Mouse (Mus musculus) intestine, embryonic 15.5 days (tissue): ENCODE measurements around the gene Gm6370. TPM values are rescaled to one million over a fixed set of nuclear protein-coding genes. Genes with fewer than 3 reads are reported as not detected.
"Not testable (repeated sequence)": the region's sequence is repeated elsewhere in the genome, so short reads cannot be mapped to it uniquely, and the experiment has no call there.

ENCODE experiments used
- ATAC-seq: fragments of 200-750 bp; cut with Nextera tagmentation; 2 replicates; pipeline ENCODE4 v1.8.0; 2017; ENCODE audit warnings: moderate TSS enrichment, moderate library complexity
- H3K27ac ChIP-seq: fragments of 300-500 bp; sonication (generic); 2 replicates; pipeline ENCODE4 v1.5.1; 2015; ENCODE audit warnings: mild to moderate bottlenecking, inconsistent platforms
- H3K27me3 ChIP-seq: fragments of 300-500 bp; sonication (generic); replicated peaks from 2 replicates; pipeline ENCODE4 v1.6.1; 2015; ENCODE audit warnings: inconsistent platforms
- H3K36me3 ChIP-seq: fragments of 300-500 bp; sonication (generic); 2 replicates; pipeline ENCODE4 v1.6.1; 2015; ENCODE audit warnings: inconsistent platforms
- H3K4me1 ChIP-seq: fragments of 300-500 bp; sonication (generic); replicated peaks from 2 replicates; pipeline ENCODE4 v1.6.1; 2015; ENCODE audit warnings: inconsistent platforms
- H3K4me2 ChIP-seq: fragments of 300-500 bp; sonication (generic); replicated peaks from 2 replicates; pipeline ENCODE4 v1.6.1; 2015; ENCODE audit warnings: mild to moderate bottlenecking, inconsistent platforms
- H3K4me3 ChIP-seq: fragments of 300-500 bp; sonication (generic); replicated peaks from 2 replicates; pipeline ENCODE4 v1.5.1; 2015; ENCODE audit warnings: inconsistent platforms
- H3K9ac ChIP-seq: fragments of 300-500 bp; sonication (generic); 2 replicates; pipeline ENCODE4 v1.6.1; 2015; ENCODE audit warnings: inconsistent platforms
- H3K9me3 ChIP-seq: fragments of 300-500 bp; sonication (generic); 2 replicates; pipeline ENCODE4 v1.6.1; 2016; ENCODE audit warnings: inconsistent platforms
- WGBS: fragments of 180-500 bp; shearing (Covaris S2); methylation state at CpG from one replicate; pipeline ENCODE4 v1.1.7; 2015; 5-methylcytosine and 5-hydroxymethylcytosine counted together
- polyA plus RNA-seq: library from polyadenylated mRNA; unstranded; fragments of >200 nt; fragmentation: Nextera tagmentation; extraction: Ambion mirVana; gene quantifications from 2 replicates; pipeline ENCODE4 v1.2.1, GENCODE M21; 2015

Gene Gm6370
- polyA plus RNA-seq: not detected in 2 replicates

GRCm38 (mm10) chr5:146491063-146491462, at the start of gene Gm6370:
Gene Gm6370 (plus strand): TSS chr5:146491363.
- H3K36me3 ChIP-seq, H3K4me3 ChIP-seq, H3K27me3 ChIP-seq, H3K4me1 ChIP-seq, ATAC-seq, H3K9ac ChIP-seq, H3K9me3 ChIP-seq, H3K4me2 ChIP-seq, H3K27ac ChIP-seq: not testable (repeated sequence)
- no CpG with 5 or more reads among the region's 5 CpGs for WGBS

DNA sequence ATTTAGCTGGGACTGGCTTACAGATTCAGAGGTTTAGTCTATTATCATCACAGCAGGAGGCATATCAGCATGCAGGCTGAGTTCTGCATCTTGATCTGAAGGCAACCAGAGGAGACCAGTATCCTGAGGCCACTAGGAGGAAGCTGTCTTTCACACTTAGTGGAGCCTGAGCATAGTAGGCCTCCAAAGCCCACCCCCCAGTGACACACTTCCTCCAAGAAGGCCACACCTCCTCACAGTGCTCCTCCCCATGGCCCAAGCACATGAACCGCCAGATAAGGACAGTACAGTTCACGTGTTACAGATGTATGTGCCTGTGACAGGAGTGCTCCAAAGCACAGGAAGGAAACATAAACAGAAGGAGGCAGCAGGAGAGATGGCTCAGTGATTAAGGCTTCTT, 48.4 kb upstream of the Gm6370 start:
- Histone ChIP-seq H3K36me3 (no peaks in the 10 kb centered on the region), H3K27me3 (no peaks in the 10 kb centered on the region), H3K4me1 (no peaks in the 10 kb centered on the region), H3K9me3 (no peaks in the 10 kb centered on the region), H3K9ac (no peak overlapping the region), H3K27ac (no peak overlapping the region), H3K4me2 (no peak overlapping the region), H3K4me3 (no peak overlapping the region)
- 50% methylated on average over 2 of the region's 2 CpGs for WGBS
- no peak for ATAC-seq

DNA sequence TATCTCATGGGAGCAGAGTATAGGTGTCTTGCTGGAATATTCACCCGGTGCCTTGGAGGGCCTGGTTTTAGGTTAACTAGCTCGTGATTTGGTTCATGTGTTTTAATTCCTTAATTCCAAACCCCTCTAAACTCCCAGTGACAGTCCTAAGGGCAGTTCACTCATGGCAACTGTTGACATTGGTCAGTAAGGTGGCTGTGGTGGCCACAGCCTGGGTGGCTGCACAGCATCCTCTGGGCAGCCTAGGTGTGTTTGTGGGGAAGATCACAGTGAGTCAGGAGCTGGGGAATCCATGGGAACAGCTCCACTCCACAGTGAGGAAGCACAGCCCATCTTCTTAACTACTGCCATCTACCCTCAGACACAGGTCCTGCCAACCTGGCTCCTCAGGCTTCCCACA, 44.5 kb upstream of the Gm6370 start:
- H3K9ac ChIP-seq: no peak overlapping the region
- no peak overlapping the region for H3K27ac ChIP-seq
- no peaks in the 10 kb centered on the region for H3K9me3 ChIP-seq
- H3K4me2 ChIP-seq: no peak overlapping the region
- H3K27me3 ChIP-seq: no peaks in the 10 kb centered on the region
- ATAC-seq: no peak
- H3K4me1 ChIP-seq: no peaks in the 10 kb centered on the region
- no peak overlapping the region for H3K4me3 ChIP-seq
- H3K36me3 ChIP-seq: no peaks in the 10 kb centered on the region
- WGBS: 82% methylated on average over 2 of the region's 2 CpGs

- H3K4me1 ChIP-seq: no peaks in the 10 kb centered on the region
- no peak overlapping the region for H3K9ac ChIP-seq
- ATAC-seq: no peak
- WGBS: 66% methylated on average over 11 of the region's 11 CpGs
- H3K36me3 ChIP-seq: no peaks in the 10 kb centered on the region
- no peak overlapping the region for H3K4me2 ChIP-seq
- no peak overlapping the region for H3K4me3 ChIP-seq
- no peak overlapping the region for H3K27ac ChIP-seq
- no peaks in the 10 kb centered on the region for H3K9me3 ChIP-seq
- H3K27me3 ChIP-seq: no peaks in the 10 kb centered on the region
Observed at GRCm38 (mm10) chr5:146451592-146452254, 39.4 kb upstream of the Gm6370 start.

DNA sequence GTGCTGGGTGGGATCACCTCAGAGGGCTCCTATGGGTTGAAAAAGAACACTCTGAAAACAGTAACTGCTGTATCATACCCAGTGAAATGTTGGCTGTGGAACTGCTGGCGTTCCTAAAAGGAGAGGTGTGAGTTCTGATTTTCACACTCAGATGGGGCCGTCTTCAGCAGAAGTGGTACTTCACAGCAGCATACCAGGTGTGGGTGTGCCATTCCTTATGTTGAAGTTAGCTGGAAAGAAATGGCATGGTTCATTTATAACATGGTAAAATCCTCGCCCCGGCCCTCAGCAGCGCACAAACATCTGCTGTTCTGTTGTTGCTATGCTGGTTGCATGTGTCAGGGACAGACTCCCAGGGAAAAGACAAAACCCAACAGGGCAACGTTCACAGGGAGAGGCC, 37.6 kb upstream of the Gm6370 start:
- H3K4me2 ChIP-seq: no peak overlapping the region
- H3K27ac ChIP-seq: no peak overlapping the region
- no peaks in the 10 kb centered on the region for H3K4me1 ChIP-seq
- no peak for ATAC-seq
- 92% methylated on average over 6 of the region's 6 CpGs for WGBS
- no peak overlapping the region for H3K9ac ChIP-seq
- H3K36me3 ChIP-seq: no peaks in the 10 kb centered on the region
- no peaks in the 10 kb centered on the region for H3K27me3 ChIP-seq
- H3K4me3 ChIP-seq: no peak overlapping the region
- H3K9me3 ChIP-seq: no peaks in the 10 kb centered on the region

- ATAC-seq: no peak
Observed at GRCm38 (mm10) chr5:146461612-146462011, 29.6 kb upstream of the Gm6370 start.

GRCm38 (mm10) chr5:146466663-146467062, 24.5 kb upstream of the Gm6370 start:
- Histone ChIP-seq H3K9ac (no peak overlapping the region), H3K27ac (no peak overlapping the region), H3K9me3 (no peaks in the 10 kb centered on the region), H3K4me1 (no peaks in the 10 kb centered on the region), H3K36me3 (no peaks in the 10 kb centered on the region), H3K27me3 (no peaks in the 10 kb centered on the region), H3K4me2 (no peak overlapping the region), H3K4me3 (no peak overlapping the region)
- 94% methylated on average over 19 of the region's 19 CpGs for WGBS
- ATAC-seq: no peak

More at GRCm38 (mm10) chr5:146461612-146462011, 29.6 kb upstream of the Gm6370 start:
- Histone ChIP-seq H3K27me3 (no peaks in the 10 kb centered on the region), H3K4me2 (no peak overlapping the region), H3K36me3 (no peaks in the 10 kb centered on the region), H3K27ac (no peak overlapping the region), H3K4me3 (no peak overlapping the region), H3K9me3 (no peaks in the 10 kb centered on the region), H3K4me1 (no peaks in the 10 kb centered on the region), H3K9ac (no peak overlapping the region)
- WGBS: 81% methylated on average over 8 of the region's 8 CpGs

DNA sequence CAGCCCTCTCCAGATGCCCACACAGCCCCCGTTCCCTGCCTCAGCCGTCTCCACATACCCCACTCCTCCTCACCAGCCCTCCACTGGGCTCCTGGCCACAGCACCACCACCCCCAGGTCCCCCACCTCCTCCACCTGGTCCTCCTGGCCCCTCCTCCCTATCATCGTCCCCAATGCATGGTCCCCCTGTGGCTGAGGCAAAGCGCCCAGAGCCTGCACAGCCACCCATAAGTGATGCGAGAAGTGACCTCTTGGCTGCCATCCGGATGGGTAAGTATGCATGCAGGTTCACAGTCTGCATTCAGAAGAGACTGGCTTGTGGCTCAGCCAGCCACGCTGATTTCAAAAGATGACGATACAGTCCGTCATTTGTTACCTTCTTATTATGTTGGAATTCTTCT, 22.9 kb upstream of the Gm6370 start:
- ATAC-seq: no peak
- WGBS: 94% methylated on average over 9 of the region's 9 CpGs
- no peak overlapping the region for H3K27ac ChIP-seq
- H3K9me3 ChIP-seq: no peaks in the 10 kb centered on the region
- no peak overlapping the region for H3K9ac ChIP-seq
- no peak overlapping the region for H3K4me3 ChIP-seq
- no peaks in the 10 kb centered on the region for H3K27me3 ChIP-seq
- H3K4me2 ChIP-seq: no peak overlapping the region
- H3K36me3 ChIP-seq: no peaks in the 10 kb centered on the region
- H3K4me1 ChIP-seq: no peaks in the 10 kb centered on the region

- Histone ChIP-seq H3K4me1 (no peaks in the 10 kb centered on the region), H3K9me3 (no peaks in the 10 kb centered on the region), H3K4me2 (no peak overlapping the region), H3K27ac (no peak overlapping the region), H3K36me3 (no peaks in the 10 kb centered on the region), H3K4me3 (no peak overlapping the region), H3K27me3 (no peaks in the 10 kb centered on the region), H3K9ac (no peak overlapping the region)
- WGBS: 82% methylated on average over 9 of the region's 9 CpGs
- ATAC-seq: no peak
Observed at GRCm38 (mm10) chr5:146470821-146471220, 20.3 kb upstream of the Gm6370 start.

GRCm38 (mm10) chr5:146471311-146471710, 19.9 kb upstream of the Gm6370 start:
- no peak overlapping the region for H3K4me2 ChIP-seq
- H3K4me3 ChIP-seq: no peak overlapping the region
- H3K4me1 ChIP-seq: no peaks in the 10 kb centered on the region
- H3K9ac ChIP-seq: no peak overlapping the region
- H3K27me3 ChIP-seq: no peaks in the 10 kb centered on the region
- no peak overlapping the region for H3K27ac ChIP-seq
- H3K36me3 ChIP-seq: no peaks in the 10 kb centered on the region
- H3K9me3 ChIP-seq: no peaks in the 10 kb centered on the region
- 71% methylated on average over 5 of the region's 5 CpGs for WGBS
- ATAC-seq: peak; percentile 23; the same call in 1 of the 2 replicates

DNA sequence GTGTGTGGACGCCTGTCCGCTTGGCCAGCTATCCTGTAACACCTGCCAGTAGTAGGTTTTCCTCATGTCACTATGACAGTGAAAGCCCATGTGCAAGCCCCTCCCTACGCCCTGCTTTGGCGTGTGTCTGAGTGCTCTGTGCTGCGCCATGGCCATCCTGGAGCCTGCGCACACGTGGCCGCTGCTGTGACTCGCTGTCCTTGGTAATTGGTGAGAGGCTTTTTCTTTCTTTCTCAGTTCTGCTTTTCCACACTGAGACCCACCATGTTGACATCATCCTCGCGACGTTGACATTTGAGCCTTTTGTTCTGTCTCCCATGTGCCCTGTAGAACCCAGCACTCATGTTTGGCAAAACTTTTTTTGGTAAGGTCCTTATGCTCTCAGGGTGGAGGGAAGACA, 19.3 kb upstream of the Gm6370 start:
- H3K4me3 ChIP-seq: no peak overlapping the region
- no peaks in the 10 kb centered on the region for H3K9me3 ChIP-seq
- 93% methylated on average over 12 of the region's 12 CpGs for WGBS
- no peaks in the 10 kb centered on the region for H3K36me3 ChIP-seq
- H3K4me2 ChIP-seq: no peak overlapping the region
- no peak for ATAC-seq
- H3K27ac ChIP-seq: no peak overlapping the region
- H3K9ac ChIP-seq: no peak overlapping the region
- no peaks in the 10 kb centered on the region for H3K27me3 ChIP-seq
- no peaks in the 10 kb centered on the region for H3K4me1 ChIP-seq

- 9% methylated on average over 4 of the region's 4 CpGs for WGBS
- H3K4me2 ChIP-seq, ATAC-seq, H3K4me1 ChIP-seq, H3K4me3 ChIP-seq, H3K27ac ChIP-seq, H3K9me3 ChIP-seq, H3K9ac ChIP-seq, H3K27me3 ChIP-seq, H3K36me3 ChIP-seq: not testable (repeated sequence)
Observed at GRCm38 (mm10) chr5:146479564-146479963, 11.6 kb upstream of the Gm6370 start.

- not testable (repeated sequence) for ATAC-seq, H3K4me1 ChIP-seq, H3K36me3 ChIP-seq, H3K27me3 ChIP-seq, H3K4me3 ChIP-seq, H3K4me2 ChIP-seq, H3K27ac ChIP-seq, H3K9ac ChIP-seq, H3K9me3 ChIP-seq
- 95% methylated on average over 3 of the region's 3 CpGs for WGBS
Observed at GRCm38 (mm10) chr5:146481665-146482064, 9.5 kb upstream of the Gm6370 start, which contains the start of gene Gm6408. Gene Gm6408 (plus strand): TSS chr5:146481965.
